Mouse (Mus musculus) left cerebral cortex, adult 11 months (tissue): ENCODE data around the gene C1qa.

Experiments used
- DNase-seq: peaks from one replicate; pipeline ENCODE4 v3.0.0; 2022; ENCODE audit warnings: low spot score

The C1qa gene

GRCm38 (mm10) chr4:136898637-136899036, at the start of gene C1qa:
TSS of gene C1qa (minus strand) at chr4:136898803.
- no peak for DNase-seq

GRCm38 (mm10) chr4:136945397-136945796, 46.8 kb upstream of the C1qa start:
- DNase-seq = no peak

- no peak for DNase-seq
These were observed 46.2 kb upstream of the C1qa start for GRCm38 (mm10) chr4:136944558-136945350.

GRCm38 (mm10) chr4:136943175-136943574, 44.6 kb upstream of the C1qa start:
- DNase-seq = no peak

GRCm38 (mm10) chr4:136942761-136943160, 44.2 kb upstream of the C1qa start:
- DNase-seq = no peak

- no peak for DNase-seq
These were observed 39.3 kb upstream of the C1qa start for GRCm38 (mm10) chr4:136937935-136938334.

- DNase-seq = no peak
These were observed 38.7 kb upstream of the C1qa start for GRCm38 (mm10) chr4:136937344-136937743.

- no peak for DNase-seq
These were observed 36.4 kb upstream of the C1qa start for GRCm38 (mm10) chr4:136934746-136935613.

- DNase-seq = no peak
These were observed 31.9 kb upstream of the C1qa start for GRCm38 (mm10) chr4:136930474-136930873.

- DNase-seq = no peak
These were observed 30.3 kb upstream of the C1qa start for GRCm38 (mm10) chr4:136928928-136929327.

- DNase-seq = no peak
These were observed 27.2 kb upstream of the C1qa start for GRCm38 (mm10) chr4:136925804-136926203.

GRCm38 (mm10) chr4:136924529-136924928, 25.9 kb upstream of the C1qa start:
- no peak for DNase-seq

GRCm38 (mm10) chr4:136919526-136919925, 20.9 kb upstream of the C1qa start:
- DNase-seq = no peak

GRCm38 (mm10) chr4:136918834-136919233, 20.2 kb upstream of the C1qa start:
- no peak for DNase-seq

- no peak for DNase-seq
These were observed 18.5 kb upstream of the C1qa start for GRCm38 (mm10) chr4:136917165-136917524.

GRCm38 (mm10) chr4:136916359-136917164, 18.0 kb upstream of the C1qa start:
- DNase-seq = no peak

GRCm38 (mm10) chr4:136912841-136913240, 14.2 kb upstream of the C1qa start:
- DNase-seq = no peak

GRCm38 (mm10) chr4:136911804-136912203, 13.2 kb upstream of the C1qa start:
- no peak for DNase-seq

GRCm38 (mm10) chr4:136911211-136911646, 12.6 kb upstream of the C1qa start:
- DNase-seq = no peak

GRCm38 (mm10) chr4:136907809-136908208, 9.2 kb upstream of the C1qa start:
- no peak for DNase-seq

- no peak for DNase-seq
These were observed 8.4 kb upstream of the C1qa start for GRCm38 (mm10) chr4:136907033-136907432.
